Mouse (Mus musculus) kidney, adult 2 months (tissue): ENCODE measurements around the gene Cptp.

Experiments
- CTCF ChIP-seq: fragments of 200-500 bp; conservative IDR thresholded peaks from 2 replicates; pipeline ENCODE4 v1.5.1; 2011; ENCODE audit warnings: low read depth, mild to moderate bottlenecking, control low read depth, low read length, moderate library complexity, mixed read lengths; ENCODE audit not compliant: insufficient read depth, insufficient read length
- POLR2A ChIP-seq: fragments of 200-500 bp; IDR thresholded peaks from one replicate; pipeline ENCODE4 v1.6.1; 2011; ENCODE audit warnings: low read depth, low read length, control low read depth

DNA sequence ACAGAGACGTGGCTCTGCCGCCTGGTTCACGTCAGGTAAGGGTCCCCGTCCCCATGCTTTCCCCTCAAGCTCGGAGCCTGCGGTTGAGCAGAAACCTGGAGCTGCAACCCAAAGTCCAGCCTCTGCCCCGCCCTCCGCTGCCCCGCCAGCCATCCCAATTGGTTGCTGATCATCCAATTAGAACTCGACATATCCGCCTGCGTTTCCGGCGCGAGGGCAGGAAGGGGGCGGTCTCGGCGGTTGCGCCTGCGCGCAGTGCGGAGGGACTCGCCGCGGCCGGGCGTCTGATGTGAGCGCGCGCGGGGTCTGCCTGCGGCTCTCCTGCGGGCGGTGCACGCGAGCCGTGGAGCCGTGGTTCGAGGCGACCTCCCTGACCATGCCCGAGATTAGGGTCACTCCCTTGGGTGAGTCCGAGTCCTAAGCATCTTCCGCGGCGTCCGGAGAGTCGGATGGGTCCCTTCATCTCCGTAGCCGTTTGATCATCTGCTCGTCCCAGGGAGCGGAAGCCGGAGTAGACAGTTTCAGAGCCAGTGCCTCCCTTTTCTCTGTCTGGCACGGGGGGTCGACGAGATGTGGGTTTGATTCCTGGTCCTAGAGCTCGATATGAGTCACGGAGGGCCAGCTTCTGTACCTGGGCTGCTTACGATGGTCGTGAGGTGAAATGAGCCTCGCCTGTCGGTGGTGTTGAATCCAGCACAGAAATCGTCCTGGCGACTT lies at the start of gene Cptp, which contains the start of gene Ints11:
- TF ChIP-seq POLR2A (no peak), CTCF (peak; percentile 34; the same call in 1 of the 2 replicates)
